Mouse (Mus musculus) lung, embryonic 15.5 days (tissue): ENCODE data around the gene Ccdc93. TPM values are rescaled to one million over a fixed set of nuclear protein-coding genes. Genes with fewer than 3 reads are reported as not detected.

Source experiments
- ATAC-seq: fragments of 200-750 bp; cut with Nextera tagmentation; 2 replicates; pipeline ENCODE4 v1.8.0; 2017; ENCODE audit warnings: moderate number of reproducible peaks, borderline replicate concordance; ENCODE audit not compliant: low FRiP score, low TSS enrichment; ENCODE audit errors: extremely low read depth
- H3K27ac ChIP-seq: fragments of 300-500 bp; sonication (generic); 2 replicates; pipeline ENCODE4 v1.5.1; 2015; ENCODE audit warnings: moderate library complexity, mild to moderate bottlenecking, inconsistent platforms
- H3K27me3 ChIP-seq: fragments of 300-500 bp; sonication (generic); 2 replicates; pipeline ENCODE4 v1.6.1; 2015; ENCODE audit warnings: inconsistent platforms
- H3K36me3 ChIP-seq: fragments of 300-500 bp; sonication (generic); 2 replicates; pipeline ENCODE4 v1.6.1; 2015; ENCODE audit warnings: inconsistent platforms
- H3K4me1 ChIP-seq: fragments of 300-500 bp; sonication (generic); 2 replicates; pipeline ENCODE4 v1.6.1; 2015; ENCODE audit warnings: inconsistent platforms
- H3K4me2 ChIP-seq: fragments of 300-500 bp; sonication (generic); 2 replicates; pipeline ENCODE4 v1.6.1; 2015; ENCODE audit warnings: inconsistent platforms, mild to moderate bottlenecking, moderate library complexity
- H3K4me3 ChIP-seq: fragments of 300-500 bp; sonication (generic); 2 replicates; pipeline ENCODE4 v1.5.1; 2015; ENCODE audit warnings: mild to moderate bottlenecking, inconsistent platforms
- H3K9ac ChIP-seq: fragments of 300-500 bp; sonication (generic); 2 replicates; pipeline ENCODE4 v1.6.1; 2015; ENCODE audit warnings: inconsistent platforms
- H3K9me3 ChIP-seq: fragments of 300-500 bp; sonication (generic); 2 replicates; pipeline ENCODE4 v1.6.1; 2016; ENCODE audit warnings: inconsistent platforms
- WGBS: fragments of 180-500 bp; shearing (Covaris S2); methylation state at CpG from one replicate; pipeline ENCODE4 v1.1.7; 2015; 5-methylcytosine and 5-hydroxymethylcytosine counted together
- polyA plus RNA-seq: library from polyadenylated mRNA; unstranded; fragments of >200 nt; fragmentation: Nextera tagmentation; extraction: Ambion mirVana; gene quantifications from 2 replicates; pipeline ENCODE4 v1.2.1, GENCODE M21; 2015

The Ccdc93 gene
- polyA plus RNA-seq, 1 experiment from 2014 or later, result 9.7 TPM

GRCm38 (mm10) chr1:121452498-121452897, 21.6 kb downstream of the Ccdc93 start:
- Histone ChIP-seq H3K9ac (no peak overlapping the region), H3K4me3 (no peak overlapping the region), H3K4me2 (no peak overlapping the region), H3K27me3 (no peaks in the 10 kb centered on the region), H3K27ac (no peak overlapping the region), H3K9me3 (no peaks in the 10 kb centered on the region), H3K36me3 (peaks cover 8% of the 10 kb centered on the region; the same call in 1 of the 2 replicates), H3K4me1 (no peaks in the 10 kb centered on the region)
- ATAC-seq, result no peak
- WGBS, result 82% methylated on average over 6 of the region's 6 CpGs

GRCm38 (mm10) chr1:121453053-121453452, 22.2 kb downstream of the Ccdc93 start:
- no peak overlapping the region for H3K4me3 ChIP-seq
- H3K9ac ChIP-seq, result no peak overlapping the region
- H3K9me3 ChIP-seq, result no peaks in the 10 kb centered on the region
- H3K4me2 ChIP-seq, result no peak overlapping the region
- ATAC-seq, result no peak
- H3K36me3 ChIP-seq, result peaks cover 4% of the 10 kb centered on the region; the same call in 1 of the 2 replicates
- WGBS, result 88% methylated on average over 4 of the region's 4 CpGs
- H3K27ac ChIP-seq, result no peak overlapping the region
- no peaks in the 10 kb centered on the region for H3K27me3 ChIP-seq
- no peaks in the 10 kb centered on the region for H3K4me1 ChIP-seq

GRCm38 (mm10) chr1:121454951-121455350, 24.1 kb downstream of the Ccdc93 start:
- Histone ChIP-seq H3K4me2 (no peak overlapping the region), H3K4me3 (no peak overlapping the region), H3K9me3 (no peaks in the 10 kb centered on the region), H3K36me3 (no peaks in the 10 kb centered on the region), H3K9ac (no peak overlapping the region), H3K4me1 (no peaks in the 10 kb centered on the region), H3K27me3 (no peaks in the 10 kb centered on the region), H3K27ac (no peak overlapping the region)
- ATAC-seq, result no peak
- WGBS, result 84% methylated on average over 6 of the region's 6 CpGs

GRCm38 (mm10) chr1:121460077-121460476, 29.2 kb downstream of the Ccdc93 start:
- H3K27me3 ChIP-seq, result no peaks in the 10 kb centered on the region
- H3K4me2 ChIP-seq, result no peak overlapping the region
- no peak overlapping the region for H3K4me3 ChIP-seq
- no peaks in the 10 kb centered on the region for H3K4me1 ChIP-seq
- no peak for ATAC-seq
- 69% methylated on average over 6 of the region's 6 CpGs for WGBS
- no peaks in the 10 kb centered on the region; the same call in none of the 2 replicates for H3K36me3 ChIP-seq
- H3K27ac ChIP-seq, result no peak overlapping the region
- no peaks in the 10 kb centered on the region for H3K9me3 ChIP-seq
- no peak overlapping the region for H3K9ac ChIP-seq

- Histone ChIP-seq H3K9ac (no peak overlapping the region), H3K36me3 (no peaks in the 10 kb centered on the region; the same call in none of the 2 replicates)
- WGBS, result 82% methylated on average over 7 of the region's 7 CpGs
Measured at GRCm38 (mm10) chr1:121461895-121462294, 31.0 kb downstream of the Ccdc93 start.

GRCm38 (mm10) chr1:121462643-121463042, 31.8 kb downstream of the Ccdc93 start:
- Histone ChIP-seq H3K9me3 (no peaks in the 10 kb centered on the region), H3K4me3 (no peak overlapping the region), H3K27ac (no peak overlapping the region), H3K9ac (no peak overlapping the region), H3K4me2 (no peak overlapping the region), H3K27me3 (no peaks in the 10 kb centered on the region), H3K4me1 (no peaks in the 10 kb centered on the region), H3K36me3 (no peaks in the 10 kb centered on the region; the same call in none of the 2 replicates)
- ATAC-seq, result no peak
- 71% methylated on average over 1 of the region's 1 CpGs for WGBS

More at GRCm38 (mm10) chr1:121461895-121462294, 31.0 kb downstream of the Ccdc93 start:
- no peak overlapping the region for H3K4me3 ChIP-seq
- H3K4me1 ChIP-seq, result no peaks in the 10 kb centered on the region
- H3K27ac ChIP-seq, result no peak overlapping the region
- no peaks in the 10 kb centered on the region for H3K27me3 ChIP-seq
- no peak for ATAC-seq
- no peak overlapping the region for H3K4me2 ChIP-seq
- H3K9me3 ChIP-seq, result no peaks in the 10 kb centered on the region

GRCm38 (mm10) chr1:121463806-121464205, 33.0 kb downstream of the Ccdc93 start:
- 61% methylated on average over 7 of the region's 7 CpGs for WGBS
- no peak overlapping the region for H3K27ac ChIP-seq

GRCm38 (mm10) chr1:121466276-121466675, 35.4 kb downstream of the Ccdc93 start:
- no peak overlapping the region for H3K9ac ChIP-seq
- no peak overlapping the region for H3K4me3 ChIP-seq
- H3K27ac ChIP-seq, result no peak overlapping the region
- no peaks in the 10 kb centered on the region for H3K4me1 ChIP-seq
- 82% methylated on average over 3 of the region's 3 CpGs for WGBS
- no peaks in the 10 kb centered on the region for H3K9me3 ChIP-seq
- H3K36me3 ChIP-seq, result no peaks in the 10 kb centered on the region; the same call in none of the 2 replicates
- H3K27me3 ChIP-seq, result no peaks in the 10 kb centered on the region
- H3K4me2 ChIP-seq, result no peak overlapping the region
- no peak for ATAC-seq

More at GRCm38 (mm10) chr1:121463806-121464205, 33.0 kb downstream of the Ccdc93 start:
- no peaks in the 10 kb centered on the region; the same call in none of the 2 replicates for H3K36me3 ChIP-seq
- no peaks in the 10 kb centered on the region for H3K4me1 ChIP-seq
- H3K27me3 ChIP-seq, result no peaks in the 10 kb centered on the region
- H3K9me3 ChIP-seq, result no peaks in the 10 kb centered on the region
- ATAC-seq, result no peak
- no peak overlapping the region for H3K4me3 ChIP-seq
- H3K9ac ChIP-seq, result no peak overlapping the region
- H3K4me2 ChIP-seq, result no peak overlapping the region

GRCm38 (mm10) chr1:121468271-121468670, 37.4 kb downstream of the Ccdc93 start:
- Histone ChIP-seq H3K4me2 (no peak overlapping the region), H3K9me3 (no peaks in the 10 kb centered on the region), H3K36me3 (no peaks in the 10 kb centered on the region), H3K27me3 (no peaks in the 10 kb centered on the region), H3K4me3 (no peak overlapping the region), H3K27ac (no peak overlapping the region), H3K9ac (no peak overlapping the region), H3K4me1 (no peaks in the 10 kb centered on the region)
- 87% methylated on average over 2 of the region's 2 CpGs for WGBS
- ATAC-seq, result no peak

GRCm38 (mm10) chr1:121471503-121471902, 40.7 kb downstream of the Ccdc93 start:
- Histone ChIP-seq H3K27ac (no peak overlapping the region), H3K9me3 (no peaks in the 10 kb centered on the region), H3K9ac (no peak overlapping the region), H3K4me3 (no peak overlapping the region), H3K36me3 (no peaks in the 10 kb centered on the region), H3K27me3 (no peaks in the 10 kb centered on the region), H3K4me2 (no peak overlapping the region), H3K4me1 (no peaks in the 10 kb centered on the region)
- WGBS, result 47% methylated on average over 5 of the region's 5 CpGs
- ATAC-seq, result no peak

GRCm38 (mm10) chr1:121477716-121478115, 46.9 kb downstream of the Ccdc93 start:
- Histone ChIP-seq H3K9ac (no peak overlapping the region), H3K4me2 (no peak overlapping the region), H3K36me3 (peaks cover 13% of the 10 kb centered on the region; the same call in 1 of the 2 replicates), H3K27ac (no peak overlapping the region), H3K27me3 (no peaks in the 10 kb centered on the region), H3K4me3 (no peak overlapping the region), H3K9me3 (no peaks in the 10 kb centered on the region), H3K4me1 (no peaks in the 10 kb centered on the region)
- 93% methylated on average over 5 of the region's 5 CpGs for WGBS
- ATAC-seq, result no peak

- Histone ChIP-seq H3K27ac (no peak overlapping the region), H3K4me3 (no peak overlapping the region), H3K4me2 (no peak overlapping the region), H3K27me3 (no peaks in the 10 kb centered on the region), H3K4me1 (no peaks in the 10 kb centered on the region), H3K9me3 (no peaks in the 10 kb centered on the region), H3K36me3 (peaks cover 14% of the 10 kb centered on the region; the same call in 1 of the 2 replicates), H3K9ac (no peak overlapping the region)
- no peak for ATAC-seq
- 73% methylated on average over 12 of the region's 12 CpGs for WGBS
Measured at GRCm38 (mm10) chr1:121478284-121478980, 47.6 kb downstream of the Ccdc93 start.
